Mouse (Mus musculus) granulocyte monocyte progenitor cell, adult 5-6 weeks (primary cell): ENCODE measurements around the gene Cdc42ep3. TPM values are rescaled to one million over a fixed set of nuclear protein-coding genes. Genes with fewer than 3 reads are reported as not detected.

Source experiments
- ATAC-seq: replicated peaks from 2 replicates; pipeline ENCODE4 v1.8.0; 2016; ENCODE audit warnings: mild to moderate bottlenecking, moderate TSS enrichment, inconsistent platforms; ENCODE audit not compliant: poor library complexity, severe bottlenecking
- total RNA-seq, 2 experiments: library from RNA; stranded (forward) in 1 of 2; stranded (reverse) in 1 of 2; fragments of 200-712, 200-1000 nt in 1 of 2; fragments of >200 nt in 1 of 2; fragmentation: Nextera tagmentation in 1 of 2; gene quantifications; 2 replicates each; pipeline ENCODE4 v1.2.3; 2014 to 2017

Gene Cdc42ep3
- total RNA-seq, 2 experiments from 2014 or later: 38.1 to 80.7 TPM

- ATAC-seq: peak; percentile 73
These were observed 7.6 kb downstream of the Cdc42ep3 start for GRCm38 (mm10) chr17:79347291-79347690.

GRCm38 (mm10) chr17:79345001-79345709, 9.7 kb downstream of the Cdc42ep3 start:
- no peak for ATAC-seq

- no peak for ATAC-seq
These were observed 11.5 kb downstream of the Cdc42ep3 start for GRCm38 (mm10) chr17:79343334-79343946.

- ATAC-seq: no peak
These were observed 12.1 kb downstream of the Cdc42ep3 start for GRCm38 (mm10) chr17:79342639-79343333.

GRCm38 (mm10) chr17:79341946-79342470, 12.9 kb downstream of the Cdc42ep3 start:
- ATAC-seq: peak; percentile 54

GRCm38 (mm10) chr17:79337494-79337893, 17.4 kb downstream of the Cdc42ep3 start:
- no peak for ATAC-seq

- ATAC-seq: no peak
These were observed 20.2 kb downstream of the Cdc42ep3 start for GRCm38 (mm10) chr17:79334701-79335100.

GRCm38 (mm10) chr17:79333650-79334049, 21.2 kb downstream of the Cdc42ep3 start:
- no peak for ATAC-seq

GRCm38 (mm10) chr17:79332864-79333263, 22.0 kb downstream of the Cdc42ep3 start:
- ATAC-seq: peak; percentile 97

- no peak for ATAC-seq
These were observed 24.5 kb downstream of the Cdc42ep3 start for GRCm38 (mm10) chr17:79330397-79330796.

- ATAC-seq: no peak
These were observed 28.0 kb downstream of the Cdc42ep3 start for GRCm38 (mm10) chr17:79326868-79327376.

GRCm38 (mm10) chr17:79317085-79317751, 37.7 kb downstream of the Cdc42ep3 start:
- ATAC-seq: no peak

GRCm38 (mm10) chr17:79315415-79316094, 39.3 kb downstream of the Cdc42ep3 start:
- no peak for ATAC-seq

- ATAC-seq: no peak
These were observed 44.4 kb downstream of the Cdc42ep3 start for GRCm38 (mm10) chr17:79310465-79310864.

GRCm38 (mm10) chr17:79309506-79309905, 45.4 kb downstream of the Cdc42ep3 start:
- no peak for ATAC-seq

GRCm38 (mm10) chr17:79305644-79306043, 49.2 kb downstream of the Cdc42ep3 start:
- no peak for ATAC-seq

- peak; percentile 80 for ATAC-seq
These were observed 51.0 kb downstream of the Cdc42ep3 start for GRCm38 (mm10) chr17:79303744-79304497.

GRCm38 (mm10) chr17:79303238-79303637, 51.7 kb downstream of the Cdc42ep3 start:
- ATAC-seq: peak; percentile 77

- ATAC-seq: no peak
These were observed 55.0 kb downstream of the Cdc42ep3 start for GRCm38 (mm10) chr17:79299925-79300324.
